Mouse (Mus musculus): Measurements from ENCODE around the gene Steap2.

The Steap2 gene

DNA sequence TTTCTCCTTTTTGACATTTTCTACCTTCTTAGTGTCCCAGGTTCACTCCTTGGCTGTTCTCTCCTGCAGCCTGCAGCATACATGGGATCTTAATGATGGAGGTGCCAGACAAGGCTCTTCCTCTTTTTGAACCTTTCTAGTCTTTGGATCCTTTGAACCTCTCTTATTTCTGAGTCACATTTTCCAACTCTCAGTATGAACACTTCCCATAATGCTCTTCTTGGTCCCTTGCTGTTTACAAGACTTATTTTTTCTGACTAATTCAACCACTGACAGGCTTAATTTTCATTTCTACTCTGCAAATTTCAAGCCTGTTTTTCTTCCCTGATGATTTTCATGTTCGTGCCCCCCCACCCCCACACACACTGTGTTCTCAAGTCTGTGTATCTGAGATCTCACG lies 55.9 kb downstream of the Steap2 start:
- H3K27me3 ChIP-seq (ENCODE audit: control insufficient read depth, insufficient read depth, low read length, poor library complexity, severe bottlenecking): no peaks in the 10 kb centered on the region
- no peaks in the 10 kb centered on the region for H3K36me3 ChIP-seq (ENCODE audit: control insufficient read depth, insufficient read depth, low read length, poor library complexity, severe bottlenecking)
- no peak for DNase-seq (ENCODE audit: low read depth, low spot score)

DNA sequence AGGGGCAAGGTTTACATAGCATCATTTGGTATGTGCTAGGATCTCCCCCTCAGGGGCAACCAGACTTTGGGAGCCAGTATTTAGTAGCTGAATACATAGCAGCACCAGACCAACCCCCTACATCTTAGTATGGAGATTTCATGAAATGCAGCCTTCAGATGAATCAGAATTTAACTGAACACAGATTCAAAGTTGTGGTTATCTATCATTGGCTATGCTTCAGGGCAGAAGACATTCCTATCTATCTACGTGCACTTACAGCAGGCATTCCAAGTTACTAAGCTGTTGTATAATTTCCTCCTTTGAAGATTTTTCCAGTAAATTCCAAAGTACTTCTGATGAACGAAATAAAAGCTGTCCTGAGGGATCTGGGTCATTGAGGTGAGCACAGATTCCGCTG lies 68.9 kb downstream of the Steap2 start:
- Histone ChIP-seq H3K27me3 (ENCODE audit: control insufficient read depth, insufficient read depth, low read length, poor library complexity, severe bottlenecking) (no peaks in the 10 kb centered on the region), H3K36me3 (ENCODE audit: control insufficient read depth, insufficient read depth, low read length, poor library complexity, severe bottlenecking) (no peaks in the 10 kb centered on the region)
- DNase-seq (ENCODE audit: low read depth, low spot score): no peak

DNA sequence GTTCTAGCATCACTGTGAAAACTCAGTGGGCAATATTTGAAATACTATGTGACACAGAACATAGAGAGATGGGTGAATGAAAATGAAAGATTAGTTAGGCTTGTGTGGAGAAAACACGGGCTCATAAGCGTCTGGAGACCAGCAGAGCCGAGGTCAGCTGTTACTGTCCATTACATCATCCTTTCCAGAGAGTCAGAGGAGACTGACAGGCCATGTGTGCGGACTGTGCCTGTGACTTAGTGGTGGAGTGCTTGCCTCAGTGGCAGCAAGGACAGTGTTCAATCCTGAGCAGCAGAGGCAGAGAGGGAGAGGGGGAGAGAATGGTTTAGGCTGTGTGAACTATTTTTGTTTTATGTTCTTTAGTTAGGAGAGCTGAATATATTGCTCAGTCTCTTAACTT lies 76.0 kb downstream of the Steap2 start:
- Histone ChIP-seq H3K27me3 (ENCODE audit: control insufficient read depth, insufficient read depth, low read length, poor library complexity, severe bottlenecking) (no peaks in the 10 kb centered on the region), H3K36me3 (ENCODE audit: control insufficient read depth, insufficient read depth, low read length, poor library complexity, severe bottlenecking) (no peaks in the 10 kb centered on the region)
- DNase-seq (ENCODE audit: low read depth, low spot score): no peak

Data from splenic B cell, adult 2 months (primary cell).